ENCODE assay signal across 8 mouse cellular contexts in genomic region chr11:60416963-60417716, GRCm38 (mm10). TPM values are rescaled to one million over a fixed set of nuclear protein-coding genes. Genes with fewer than 3 reads are reported as not detected.
A peak's percentile ranks its signal among the peaks of the same experiment; 100 is the strongest.
DNase-seq lines count a peak whose midpoint lies in the region; ATAC-seq and TF ChIP-seq lines count a peak whose summit lies in the region.

Gene Gid4, plus strand, starts transcription at chr11:60417145.

- H3K4me3 ChIP-seq in C2C12 (ENCODE audit: insufficient read depth, poor library complexity, severe bottlenecking) (peak within 1 kb of the TSS; percentile 79), myocyte (peak within 1 kb of the TSS; percentile 67)
- H3K4me3 ChIP-seq in erythroblast, embryonic 14.5 days (replicated peaks) = peak within 1 kb of the TSS; percentile 97
- peak within 1 kb of the TSS; percentile 79 for H3K4me3 ChIP-seq in heart, embryonic 11.5 days (ENCODE audit: low read depth, low read length)
- peak within 1 kb of the TSS; percentile 97 for H3K4me3 ChIP-seq in kidney, embryonic 16.5 days (ENCODE audit: low read length)
- H3K4me3 ChIP-seq in liver, adult 2 months (ENCODE audit: insufficient read depth, low read depth, low read length) = peak within 1 kb of the TSS; percentile 78

- under 1% methylated on average over 79 of the region's 81 CpGs for WGBS in heart, embryonic 11.5 days (ENCODE audit: insufficient replicate concordance)
- WGBS in kidney, embryonic 16.5 days = under 1% methylated on average over 54 of the region's 81 CpGs
- 1% methylated on average over 80 of the region's 81 CpGs for WGBS in liver, adult 2 months

- no peaks in the 10 kb centered on the region for H3K9me3 ChIP-seq in erythroblast, embryonic 14.5 days (ENCODE audit: control insufficient read depth, low read length)
- H3K9me3 ChIP-seq in heart, embryonic 11.5 days (replicated peaks; ENCODE audit: control insufficient read depth, low read length) = no peaks in the 10 kb centered on the region
- no peaks in the 10 kb centered on the region for H3K9me3 ChIP-seq in kidney, embryonic 16.5 days (ENCODE audit: low read length)

- H3K79me3 ChIP-seq in C2C12 (ENCODE audit: low read depth) = peaks cover 18% of the 10 kb centered on the region

- H3K79me2 ChIP-seq in C2C12 (ENCODE audit: control insufficient read depth, insufficient read depth) (peaks cover 69% of the 10 kb centered on the region), myocyte (ENCODE audit: control insufficient read depth, insufficient read depth) (peaks cover 42% of the 10 kb centered on the region)
- peaks cover 11% of the 10 kb centered on the region; the same call in 1 of the 2 replicates for H3K79me2 ChIP-seq in liver, adult 2 months (ENCODE audit: control insufficient read depth, insufficient read depth, low read length)

- peak within 1 kb of the TSS; percentile 95 for H3ac ChIP-seq in C2C12 (ENCODE audit: control insufficient read depth, insufficient read length, low read depth)
- peak within 1 kb of the TSS; percentile 51 for H3ac ChIP-seq in myocyte (ENCODE audit: control insufficient read depth, insufficient read length)

- TF ChIP-seq POLR2A in brain, embryonic 14.5 days (IDR thresholded peaks at IDR 0.05; ENCODE audit: borderline replicate concordance, extremely low read depth, insufficient read depth, insufficient read length, poor library complexity, severe bottlenecking) = peak; percentile 71; the same call in 1 of the 2 replicates
- peak; percentile 43; the same call in 1 of the 2 replicates for TF ChIP-seq POLR2A in liver, adult 2 months (IDR thresholded peaks at IDR 0.05; ENCODE audit: extremely low read depth, insufficient read depth, low read length)
- TF ChIP-seq POLR2A in myocyte (IDR thresholded peaks at IDR 0.05; ENCODE audit: insufficient read length, low read depth) = peak; percentile 60

- H3K36me3 ChIP-seq in C2C12 (ENCODE audit: control insufficient read depth, insufficient read depth) (no peaks in the 10 kb centered on the region), myocyte (ENCODE audit: control insufficient read depth, insufficient read depth) (no peaks in the 10 kb centered on the region)
- H3K36me3 ChIP-seq in erythroblast, embryonic 14.5 days (ENCODE audit: control insufficient read depth) = peaks cover 24% of the 10 kb centered on the region
- no peaks in the 10 kb centered on the region for H3K36me3 ChIP-seq in heart, embryonic 11.5 days (ENCODE audit: control insufficient read depth, insufficient read depth, low read length)
- no peaks in the 10 kb centered on the region for H3K36me3 ChIP-seq in kidney, embryonic 16.5 days (ENCODE audit: insufficient read depth, low read length)
- H3K36me3 ChIP-seq in liver, adult 2 months (ENCODE audit: control insufficient read depth, insufficient read depth, low read length) = no peaks in the 10 kb centered on the region
- no peaks in the 10 kb centered on the region for H3K36me3 ChIP-seq in splenic B cell, adult 2 months (ENCODE audit: control insufficient read depth, insufficient read depth, low read length, poor library complexity, severe bottlenecking)

- peak within 1 kb of the TSS; percentile 86 for H3K4me2 ChIP-seq in heart, embryonic 11.5 days
- peak within 1 kb of the TSS; percentile 93 for H3K4me2 ChIP-seq in kidney, embryonic 16.5 days (replicated peaks; ENCODE audit: low read depth, low read length)
- H3K4me2 ChIP-seq in myocyte (ENCODE audit: low read depth) = peak within 1 kb of the TSS; percentile 94

- H3K27me3 ChIP-seq in C2C12 (ENCODE audit: control insufficient read depth, insufficient read depth, insufficient read length) (no peaks in the 10 kb centered on the region), myocyte (ENCODE audit: control insufficient read depth, insufficient read depth, insufficient read length) (no peaks in the 10 kb centered on the region)
- H3K27me3 ChIP-seq in erythroblast, embryonic 14.5 days (ENCODE audit: control insufficient read depth) = no peaks in the 10 kb centered on the region
- no peaks in the 10 kb centered on the region for H3K27me3 ChIP-seq in heart, embryonic 11.5 days (ENCODE audit: control insufficient read depth, insufficient read depth, low read length)
- no peaks in the 10 kb centered on the region for H3K27me3 ChIP-seq in kidney, embryonic 16.5 days (ENCODE audit: insufficient read depth, low read length)
- H3K27me3 ChIP-seq in liver, adult 2 months (ENCODE audit: control insufficient read depth, insufficient read depth, low read length) = no peaks in the 10 kb centered on the region
- H3K27me3 ChIP-seq in splenic B cell, adult 2 months (ENCODE audit: control insufficient read depth, insufficient read depth, low read length, poor library complexity, severe bottlenecking) = no peaks in the 10 kb centered on the region

- peak; percentile 95 for ATAC-seq in heart, embryonic 11.5 days (replicated peaks; ENCODE audit: insufficient number of reproducible peaks, low FRiP score, low TSS enrichment)
- ATAC-seq in kidney, embryonic 16.5 days (ENCODE audit: low FRiP score, low TSS enrichment) = peak; percentile 98

- H3K27ac ChIP-seq in heart, embryonic 11.5 days (ENCODE audit: low read depth, low read length) = peak within 1 kb of the TSS; percentile 89
- H3K27ac ChIP-seq in kidney, embryonic 16.5 days (ENCODE audit: low read length) = peak within 1 kb of the TSS; percentile 91
- H3K27ac ChIP-seq in liver, adult 2 months (replicated peaks; ENCODE audit: insufficient read depth, low read depth, low read length) = peak within 1 kb of the TSS; percentile 85

- H3K4me1 ChIP-seq in erythroblast, embryonic 14.5 days (ENCODE audit: control insufficient read depth) = peaks cover 52% of the 10 kb centered on the region
- H3K4me1 ChIP-seq in heart, embryonic 11.5 days (ENCODE audit: control insufficient read depth, insufficient read depth, low read length) = peaks cover 21% of the 10 kb centered on the region
- peaks cover 25% of the 10 kb centered on the region for H3K4me1 ChIP-seq in kidney, embryonic 16.5 days (ENCODE audit: insufficient read depth, low read length)
- peaks cover 9% of the 10 kb centered on the region for H3K4me1 ChIP-seq in liver, adult 2 months (ENCODE audit: control insufficient read depth, insufficient read depth, low read length)

- H3K9ac ChIP-seq in heart, embryonic 11.5 days (ENCODE audit: low read depth, low read length) = peak within 1 kb of the TSS; percentile 95
- H3K9ac ChIP-seq in kidney, embryonic 16.5 days (replicated peaks; ENCODE audit: low read length) = peak within 1 kb of the TSS; percentile 90
- H3K9ac ChIP-seq in liver, adult 2 months (ENCODE audit: low read depth, low read length) = peak within 1 kb of the TSS; percentile 92

- TF ChIP-seq CTCF in C2C12 (IDR thresholded peaks at IDR 0.05; ENCODE audit: control insufficient read depth, insufficient read depth, insufficient read length) = no peak
- no peak for TF ChIP-seq CTCF in brain, embryonic 14.5 days (IDR thresholded peaks at IDR 0.05; ENCODE audit: borderline replicate concordance, extremely low read depth, insufficient read depth, insufficient read length)
- no peak for TF ChIP-seq CTCF in liver, adult 2 months (IDR thresholded peaks at IDR 0.05; ENCODE audit: low read depth, low read length)

- peak; percentile 100 for DNase-seq in brain, embryonic 14.5 days (ENCODE audit: low read depth)
- peak; percentile 93 for DNase-seq in liver, adult 2 months (ENCODE audit: extremely low read depth, low read depth, low spot score)
- DNase-seq in splenic B cell, adult 2 months (ENCODE audit: low read depth, low spot score) = peak; percentile 100

TF ChIP-seq in C2C12, 6 proteins besides CTCF, POLR2A, EP300 and RAD21:
- TF ChIP-seq FOSL1 (IDR thresholded peaks at IDR 0.05; ENCODE audit: insufficient read depth, low read length, poor library complexity, severe bottlenecking) (no peak), USF1 (IDR thresholded peaks at IDR 0.05; ENCODE audit: low read depth) (peak; percentile 97), MAX (IDR thresholded peaks at IDR 0.05) (peak; percentile 93)

TF ChIP-seq in myocyte, 11 proteins besides CTCF, POLR2A, EP300 and RAD21:
- TF ChIP-seq E2F4 (IDR thresholded peaks at IDR 0.05; ENCODE audit: insufficient read depth) (peak; percentile 58), USF1 (IDR thresholded peaks at IDR 0.05; ENCODE audit: low read depth) (peak; percentile 99), SRF (IDR thresholded peaks at IDR 0.05; ENCODE audit: control insufficient read depth, insufficient read length, low read depth) (peak; percentile 67), MYOG (IDR thresholded peaks at IDR 0.05; ENCODE audit: control insufficient read depth in 1 of 3, insufficient read depth in 1 of 3, insufficient read length in 2 of 3, low read depth in 2 of 3) (peak in 2 of 3 experiments; percentile 39 to 42), TCF12 (IDR thresholded peaks at IDR 0.05; ENCODE audit: insufficient read depth, poor library complexity, severe bottlenecking) (no peak), CEBPB (IDR thresholded peaks at IDR 0.05; ENCODE audit: insufficient read depth, poor library complexity, severe bottlenecking) (no peak), REST (IDR thresholded peaks at IDR 0.05; ENCODE audit: insufficient read depth, insufficient read length) (peak; percentile 26), POLR2AphosphoS2 (IDR thresholded peaks at IDR 0.05; ENCODE audit: insufficient read length, low read depth) (peak; percentile 68), MAX (IDR thresholded peaks at IDR 0.05; ENCODE audit: low read depth) (peak; percentile 49), TCF3 (IDR thresholded peaks at IDR 0.05; ENCODE audit: insufficient read length, low read depth) (no peak), MYOD1 (IDR thresholded peaks at IDR 0.05; ENCODE audit: control insufficient read depth in 1 of 3, insufficient read length in 2 of 3, low read depth in 2 of 3) (peak in 2 of 3 experiments; percentile 20 to 53)

RNA-seq across cellular contexts. Expression of gene Gid4, which starts in this region (rescaled TPM):
- 6.0 TPM for polyA plus RNA-seq in C2C12 (2012; fragmentation: generic; extraction: Trizol)
- polyA plus RNA-seq in brain, embryonic 14.5 days (2012; rRNA removed) = 17.6 and 20.0 TPM in 2 replicates
- polyA plus RNA-seq in erythroblast, embryonic 14.5 days (2012) = 1.2 and 2.1 TPM in 2 replicates
- polyA plus RNA-seq in heart, embryonic 11.5 days (2014; fragmentation: Nextera tagmentation; extraction: Ambion mirVana) = 19.3 and 21.2 TPM in 2 replicates
- polyA plus RNA-seq in kidney, embryonic 16.5 days (2015; fragmentation: Nextera tagmentation; extraction: Ambion mirVana) = 26.5 and 26.6 TPM in 2 replicates
- 11.7 and 14.1 TPM in 2 replicates for total RNA-seq in liver, adult 2 months (2014; rRNA removed)
- polyA plus RNA-seq in liver, adult 2 months (2012; rRNA removed) = 18.9 and 21.7 TPM in 2 replicates
- 8.1 TPM for polyA plus RNA-seq in myocyte (2012; fragmentation: generic; extraction: Trizol)

Comparison
In these comparisons a context has a peak if more than half of its experiments do, and no peak if none do; other contexts are left out.
1. Peak in every context shown above with its lines: DNase-seq, ATAC-seq, H3K4me3 ChIP-seq and H3K27ac ChIP-seq.